Mouse (Mus musculus) MEL (cell line): ENCODE data around the gene Gm17606.

ENCODE experiments used
- CTCF ChIP-seq, 3 experiments: IDR thresholded peaks in 2 of 3; conservative IDR thresholded peaks in 1 of 3; 2 replicates each; pipeline ENCODE4 v1.5.1; 2011 to 2012; ENCODE audit warnings: low read length in 3 of 3, low read depth in 2 of 3, mild to moderate bottlenecking in 2 of 3, improper control_type of control experiment in 1 of 3, inconsistent platforms in 1 of 3, mixed read lengths in 1 of 3, moderate library complexity in 1 of 3; ENCODE audit not compliant: control insufficient read depth in 1 of 3, insufficient read depth in 1 of 3, poor library complexity in 1 of 3, severe bottlenecking in 1 of 3
- ELF1 ChIP-seq: IDR thresholded peaks from 2 replicates; pipeline ENCODE4 v1.6.1; 2014; ENCODE audit warnings: low read depth, mild to moderate bottlenecking, inconsistent platforms, low read length, improper control_type of control experiment, moderate library complexity
- HCFC1 ChIP-seq: IDR thresholded peaks from 2 replicates; pipeline ENCODE4 v1.6.1; 2012; ENCODE audit warnings: low read depth, mild to moderate bottlenecking, inconsistent platforms, low read length, improper control_type of control experiment, moderate library complexity
- MAFK ChIP-seq: IDR thresholded peaks from 2 replicates; pipeline ENCODE4 v1.6.1; 2011; ENCODE audit warnings: low read depth, mild to moderate bottlenecking, low read length, improper control_type of control experiment, borderline replicate concordance
- POLR2A ChIP-seq, 2 experiments: IDR thresholded peaks; 2 replicates each; pipeline ENCODE4 v1.6.1; 2011 to 2012; ENCODE audit warnings: low read length in 2 of 2, mild to moderate bottlenecking in 2 of 2, control low read depth in 1 of 2, improper control_type of control experiment in 1 of 2, low read depth in 1 of 2, moderate library complexity in 1 of 2; ENCODE audit not compliant: control insufficient read depth in 1 of 2, insufficient read depth in 1 of 2, poor library complexity in 1 of 2
- RCOR1 ChIP-seq: IDR thresholded peaks from 2 replicates; pipeline ENCODE4 v1.6.1; 2012; ENCODE audit warnings: low read depth, mild to moderate bottlenecking, inconsistent platforms, low read length, improper control_type of control experiment
- ZC3H11A ChIP-seq: IDR thresholded peaks from 2 replicates; pipeline ENCODE4 v1.6.1; 2012; ENCODE audit warnings: low read depth, mild to moderate bottlenecking, inconsistent platforms, low read length, improper control_type of control experiment
- ZMIZ1 ChIP-seq: IDR thresholded peaks from 2 replicates; pipeline ENCODE4 v1.6.1; 2012; ENCODE audit warnings: low read depth, mild to moderate bottlenecking, inconsistent platforms, low read length, improper control_type of control experiment, moderate library complexity

DNA sequence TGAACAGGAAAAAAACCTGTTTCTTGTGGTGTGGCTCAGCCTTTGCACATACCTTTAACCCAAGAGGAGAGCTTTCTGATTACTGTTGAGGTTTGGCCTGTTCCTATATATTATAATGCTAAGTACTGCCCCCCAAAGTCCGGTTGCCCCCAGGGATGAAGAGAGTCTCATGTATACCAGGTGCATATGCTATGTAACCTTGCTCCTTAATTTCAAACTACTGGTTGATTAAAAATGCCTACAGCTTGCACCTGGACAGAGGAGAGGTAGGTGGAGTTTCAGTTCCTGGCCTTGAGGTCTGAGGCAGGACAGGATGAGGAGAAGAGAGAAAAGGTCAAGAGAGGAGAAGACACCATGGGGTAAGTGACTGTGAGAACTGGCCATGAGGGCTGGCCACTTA, 19.6 kb upstream of the Gm17606 start, which contains the start of gene Psmb11:
- no peak for TF ChIP-seq ZC3H11A
- no peak for TF ChIP-seq ELF1
- TF ChIP-seq HCFC1, result no peak
- TF ChIP-seq RCOR1, result no peak
- no peak for TF ChIP-seq CTCF (IDR thresholded peaks at IDR 0.05 in 2 of 3, conservative IDR thresholded peaks at IDR 0.05 in 1 of 3; ENCODE audit: control insufficient read depth in 1 of 3, insufficient read depth in 1 of 3, low read depth in 2 of 3, low read length in 3 of 3, poor library complexity in 1 of 3, severe bottlenecking in 1 of 3)
- TF ChIP-seq ZMIZ1, result no peak
- no peak for TF ChIP-seq POLR2A (IDR thresholded peaks at IDR 0.05; ENCODE audit: control insufficient read depth in 1 of 2, insufficient read depth in 1 of 2, low read depth in 1 of 2, low read length in 2 of 2, poor library complexity in 1 of 2)
- TF ChIP-seq MAFK, result no peak
